Mouse (Mus musculus) lung, adult 2 months (tissue): ENCODE results near the gene Cyth1.

Source experiments
- CTCF ChIP-seq: fragments of 200-500 bp; IDR thresholded peaks from 2 replicates; pipeline ENCODE4 v1.5.1; 2011; ENCODE audit warnings: mild to moderate bottlenecking, low read length, control low read depth; ENCODE audit not compliant: insufficient read depth
- POLR2A ChIP-seq: fragments of 200-500 bp; IDR thresholded peaks from 2 replicates; pipeline ENCODE4 v1.6.1; 2011; ENCODE audit warnings: low read depth, mild to moderate bottlenecking, control low read depth, low read length, borderline replicate concordance; ENCODE audit errors: extremely low read depth

DNA sequence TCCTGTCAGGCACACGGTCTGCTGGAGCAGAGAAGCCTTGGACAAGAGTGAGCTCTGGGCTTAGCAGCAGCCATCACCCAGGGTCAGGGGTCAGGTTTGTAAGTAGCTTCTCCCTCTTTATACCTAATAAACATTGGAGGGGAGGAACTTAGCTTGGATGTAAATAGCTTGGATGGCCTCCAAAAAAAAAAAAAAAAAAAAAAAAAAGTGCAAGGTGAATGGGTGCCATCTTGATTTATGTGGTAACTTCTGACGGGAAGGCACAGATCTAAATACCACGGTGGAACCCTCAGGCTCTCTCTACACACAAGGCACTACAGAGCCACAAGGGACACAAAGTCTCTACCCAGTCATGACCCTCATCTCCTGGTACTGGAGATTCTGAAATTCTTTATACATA, 42.1 kb downstream of the Cyth1 start:
- TF ChIP-seq POLR2A = no peak
- no peak for TF ChIP-seq CTCF
